Mouse (Mus musculus): ENCODE data around the gene Flywch1. TPM values are rescaled to one million over a fixed set of nuclear protein-coding genes. Genes with fewer than 3 reads are reported as not detected.

The Flywch1 gene
- polyA plus RNA-seq, 1 experiment from 2014 or later: 95.6 TPM

DNA sequence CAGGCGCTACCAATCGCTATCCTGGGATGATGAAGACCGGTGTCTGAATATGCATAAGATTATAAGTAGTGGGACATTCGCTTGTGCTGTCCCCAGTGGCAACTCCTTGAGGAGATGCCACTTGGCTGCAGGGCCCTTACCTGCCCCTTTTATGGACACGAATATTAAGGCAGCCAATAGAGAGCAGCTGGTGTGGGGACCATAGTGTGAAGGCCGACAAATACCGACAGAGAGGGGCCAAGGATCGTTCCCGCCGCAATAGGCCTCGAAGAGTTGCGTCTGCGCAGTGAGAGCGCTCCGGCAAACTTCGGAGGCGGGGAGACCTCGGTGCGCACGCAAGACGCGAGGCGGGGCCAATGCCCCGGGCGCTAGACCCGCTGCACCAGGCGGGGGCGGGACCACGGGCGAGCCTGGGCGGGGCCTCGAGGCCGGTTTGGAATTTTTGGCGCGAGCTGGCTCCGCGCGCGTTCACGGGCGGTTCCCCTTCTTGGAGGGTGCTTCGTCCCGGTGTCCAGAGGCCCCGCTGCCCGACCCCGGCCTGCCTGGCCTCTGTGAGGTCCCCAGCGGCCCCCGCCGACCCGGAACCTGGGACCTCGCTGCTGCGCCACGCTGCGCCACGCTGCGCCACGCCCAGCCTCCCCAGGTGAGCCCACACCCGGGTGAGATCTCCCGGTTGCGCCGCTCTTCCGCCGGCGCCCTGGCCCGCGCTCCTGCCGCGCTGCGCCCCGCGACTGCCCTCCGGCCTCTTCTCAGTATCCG lies 45.2 kb downstream of the Flywch1 start, which contains the start of gene Pkmyt1:
Pkmyt1 (plus strand) TSS at position 338 of the 759 bp plus-strand sequence.
- ATAC-seq (ENCODE audit: insufficient number of reproducible peaks, insufficient read depth, low FRiP score, low TSS enrichment, low read depth): peak; percentile 91

DNA sequence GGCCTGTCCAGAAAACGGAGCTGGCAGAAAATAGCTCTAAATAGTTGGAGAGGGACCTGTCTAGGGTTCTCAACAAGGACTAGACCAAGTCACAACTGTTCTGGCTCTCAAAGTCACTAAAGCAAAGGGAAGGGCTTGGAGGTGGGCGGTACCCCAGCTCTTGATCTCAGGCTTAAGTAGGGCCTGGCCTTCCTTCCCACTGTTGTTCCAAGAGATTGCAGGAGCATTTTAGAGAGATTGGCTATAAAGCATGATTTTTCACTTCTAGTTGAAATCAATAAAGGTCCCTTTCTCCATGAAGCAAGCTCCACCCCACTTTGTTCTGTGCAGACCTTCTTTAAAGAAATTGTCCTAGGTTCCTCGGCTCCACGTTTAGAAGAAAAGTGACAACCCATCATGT lies 45.9 kb downstream of the Flywch1 start:
- H3K9ac ChIP-seq: peak overlapping the region; percentile 83
- H3K4me1 ChIP-seq: peaks cover 13% of the 10 kb centered on the region; the same call in 1 of the 2 replicates
- no peak for ATAC-seq (ENCODE audit: insufficient number of reproducible peaks, insufficient read depth, low FRiP score, low TSS enrichment, low read depth)
- no peaks in the 10 kb centered on the region for H3K36me3 ChIP-seq
- WGBS: 66% methylated on average over 4 of the region's 4 CpGs
- H3K27me3 ChIP-seq: no peaks in the 10 kb centered on the region
- peak overlapping the region; percentile 73; the same call in 1 of the 2 replicates for H3K27ac ChIP-seq
- peak overlapping the region; percentile 77 for H3K4me2 ChIP-seq
- H3K4me3 ChIP-seq: peak overlapping the region; percentile 86
- H3K9me3 ChIP-seq: no peaks in the 10 kb centered on the region

More for the DNA sequence above, 45.2 kb downstream of the Flywch1 start, which contains the start of gene Pkmyt1:
- Histone ChIP-seq H3K27ac (peak within 1 kb of the TSS; percentile 73), H3K36me3 (no peaks in the 10 kb centered on the region), H3K9ac (peak within 1 kb of the TSS; percentile 83), H3K9me3 (no peaks in the 10 kb centered on the region), H3K27me3 (no peaks in the 10 kb centered on the region), H3K4me2 (peak within 1 kb of the TSS; percentile 77), H3K4me1 (peaks cover 13% of the 10 kb centered on the region; the same call in 1 of the 2 replicates), H3K4me3 (peak within 1 kb of the TSS; percentile 86)
- WGBS: 2% methylated on average over 73 of the region's 73 CpGs

DNA sequence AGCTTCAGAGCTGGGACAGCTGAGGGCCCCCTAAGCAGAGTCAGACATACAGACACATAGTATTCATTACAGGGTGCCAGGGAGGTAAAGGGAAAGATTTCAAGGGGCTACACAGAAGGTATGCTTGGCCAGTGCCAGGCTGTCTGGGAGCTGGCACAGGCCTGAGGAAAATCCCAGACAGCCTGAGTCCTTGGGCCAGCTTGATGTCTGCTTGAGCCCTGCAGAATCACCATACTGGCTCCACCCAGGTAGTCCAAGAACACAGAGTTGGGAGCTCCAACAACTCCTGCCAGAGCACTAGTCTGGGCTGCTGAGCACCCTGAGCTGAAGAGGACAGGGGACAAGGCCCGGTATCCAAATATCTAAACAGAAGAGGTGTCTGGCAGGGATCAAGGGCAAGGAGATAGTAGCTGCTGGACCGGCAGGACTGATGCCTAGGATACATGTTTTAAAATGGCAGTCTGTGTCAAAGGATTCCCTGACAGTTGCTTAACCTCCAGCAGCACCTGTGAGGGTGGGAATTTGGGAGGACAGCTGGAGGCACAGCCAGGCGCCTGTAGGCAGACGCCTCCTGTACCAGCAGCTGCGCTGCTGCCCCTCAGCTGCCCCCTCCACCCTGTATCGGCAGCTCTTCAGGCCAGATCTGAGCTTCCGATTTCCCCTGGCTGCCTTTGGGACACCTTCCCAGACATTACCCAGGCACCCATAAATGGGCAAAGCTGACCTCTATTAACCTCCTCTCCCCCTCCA lies 48.9 kb downstream of the Flywch1 start, which contains the start of gene 1520401A03Rik:
1520401A03Rik (minus strand) TSS at position 408 of the 750 bp plus-strand sequence.
- H3K4me3 ChIP-seq: no peak within 1 kb of the TSS
- no peak within 1 kb of the TSS for H3K9ac ChIP-seq
- no peak for ATAC-seq (ENCODE audit: insufficient number of reproducible peaks, insufficient read depth, low FRiP score, low TSS enrichment, low read depth)
- WGBS: 73% methylated on average over 7 of the region's 7 CpGs
- H3K4me1 ChIP-seq: peaks cover 13% of the 10 kb centered on the region; the same call in 1 of the 2 replicates
- H3K9me3 ChIP-seq: no peaks in the 10 kb centered on the region
- H3K27me3 ChIP-seq: 0 out of 2 replicates have a peak, but pooled peaks cover 3% of the 10 kb centered on the region
- H3K27ac ChIP-seq: no peak within 1 kb of the TSS
- no peaks in the 10 kb centered on the region for H3K36me3 ChIP-seq
- no peak within 1 kb of the TSS for H3K4me2 ChIP-seq

DNA sequence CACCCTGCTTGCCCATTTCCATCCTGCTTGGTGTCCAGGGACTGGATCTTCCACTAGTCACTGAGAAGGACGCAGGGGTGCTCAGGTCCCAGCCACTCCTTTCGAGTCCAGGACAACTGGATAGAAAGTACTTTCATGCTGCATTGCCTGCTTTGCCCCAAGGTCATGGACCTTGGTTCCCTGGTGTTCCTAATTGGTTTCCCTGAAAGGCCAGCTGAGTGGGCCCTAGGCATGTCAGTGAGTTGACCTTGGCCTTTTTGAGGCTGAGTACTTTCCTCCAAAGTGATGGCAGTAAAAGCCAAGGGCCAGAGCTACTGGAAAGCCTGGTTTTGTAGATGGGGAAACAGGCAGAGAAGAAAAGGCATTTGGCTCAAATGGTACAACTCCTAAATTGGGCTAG lies 49.5 kb downstream of the Flywch1 start:
- Histone ChIP-seq H3K4me1 (peaks cover 8% of the 10 kb centered on the region; the same call in 1 of the 2 replicates), H3K27ac (no peak overlapping the region), H3K9ac (no peak overlapping the region), H3K36me3 (no peaks in the 10 kb centered on the region), H3K27me3 (0 out of 2 replicates have a peak, but pooled peaks cover 3% of the 10 kb centered on the region), H3K9me3 (no peaks in the 10 kb centered on the region), H3K4me2 (no peak overlapping the region), H3K4me3 (no peak overlapping the region)
- 69% methylated on average over 2 of the region's 2 CpGs for WGBS
- no peak for ATAC-seq (ENCODE audit: insufficient number of reproducible peaks, insufficient read depth, low FRiP score, low TSS enrichment, low read depth)

DNA sequence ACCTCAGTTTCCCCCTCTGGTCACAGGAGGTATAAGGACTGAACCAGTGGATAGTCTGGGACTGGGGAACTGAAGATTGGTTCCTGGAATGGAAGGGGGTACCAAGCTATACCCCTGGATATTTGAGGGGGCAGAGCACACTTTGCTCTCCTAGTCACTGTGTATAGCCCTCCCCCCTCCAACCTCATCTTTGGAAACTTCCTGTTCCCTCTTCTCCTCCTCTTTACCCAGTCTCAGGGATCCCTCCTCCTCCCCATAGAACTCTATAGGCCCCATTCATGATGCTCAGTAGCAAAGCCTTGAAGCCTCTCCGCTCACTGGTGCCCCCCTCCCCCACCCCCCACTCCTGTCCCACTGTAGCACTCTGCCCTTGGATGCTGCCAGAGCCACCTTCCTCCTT lies 51.9 kb downstream of the Flywch1 start:
- no peak; the same call in 1 of the 2 replicates for ATAC-seq (ENCODE audit: insufficient number of reproducible peaks, insufficient read depth, low FRiP score, low TSS enrichment, low read depth)
- no peaks in the 10 kb centered on the region for H3K36me3 ChIP-seq
- H3K27me3 ChIP-seq: 0 out of 2 replicates have a peak, but pooled peaks cover 3% of the 10 kb centered on the region
- no peaks in the 10 kb centered on the region for H3K9me3 ChIP-seq
- no peak overlapping the region for H3K9ac ChIP-seq
- WGBS: 6% methylated on average over 1 of the region's 1 CpGs
- no peaks in the 10 kb centered on the region for H3K4me1 ChIP-seq
- H3K4me3 ChIP-seq: no peak overlapping the region
- no peak overlapping the region for H3K4me2 ChIP-seq
- no peak overlapping the region for H3K27ac ChIP-seq

DNA sequence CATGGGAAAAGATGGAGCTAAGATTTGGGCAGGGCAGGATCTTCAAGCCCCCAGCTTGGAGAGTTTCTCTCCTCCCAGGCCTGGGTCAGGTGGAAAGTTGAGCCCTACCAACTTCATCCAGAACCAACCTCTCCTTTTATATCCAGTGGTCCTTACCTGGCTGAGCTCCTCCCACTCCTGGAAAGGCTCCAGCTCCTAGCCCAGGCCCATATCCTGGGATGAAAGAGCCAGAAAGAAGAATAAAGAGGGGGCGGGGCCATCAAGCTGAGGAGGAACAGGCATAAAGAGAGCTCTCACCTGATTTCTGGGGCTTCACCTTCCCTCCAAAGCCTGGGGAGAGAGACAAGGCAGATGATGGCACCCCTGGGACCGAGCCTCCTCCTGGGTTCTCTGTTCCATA lies 54.4 kb downstream of the Flywch1 start:
- Histone ChIP-seq H3K27me3 (0 out of 2 replicates have a peak, but pooled peaks cover 3% of the 10 kb centered on the region), H3K4me2 (no peak overlapping the region), H3K4me3 (no peak overlapping the region), H3K4me1 (no peaks in the 10 kb centered on the region), H3K27ac (no peak overlapping the region), H3K9ac (no peak overlapping the region), H3K36me3 (no peaks in the 10 kb centered on the region), H3K9me3 (no peaks in the 10 kb centered on the region)
- no peak for ATAC-seq (ENCODE audit: insufficient number of reproducible peaks, insufficient read depth, low FRiP score, low TSS enrichment, low read depth)
- WGBS: 53% methylated on average over 2 of the region's 2 CpGs

DNA sequence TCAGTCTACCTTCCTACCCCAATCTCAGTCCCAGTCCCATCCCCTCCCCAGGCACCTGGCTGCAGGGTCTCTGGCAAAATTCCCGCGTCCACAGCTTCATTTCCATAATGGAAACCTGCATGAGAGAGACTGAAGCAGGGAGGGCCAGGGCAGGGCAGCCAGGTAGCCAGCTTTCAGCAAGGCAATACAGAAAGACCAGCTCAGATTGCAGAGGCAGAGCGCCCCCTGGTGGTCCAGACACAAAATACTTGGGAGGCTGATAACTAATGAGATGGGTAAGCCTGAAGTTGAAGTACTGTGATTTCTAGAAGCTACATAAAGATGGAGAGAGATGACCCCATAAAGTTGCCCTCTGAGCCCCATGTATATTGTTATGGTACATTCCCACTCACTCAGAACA lies 65.2 kb downstream of the Flywch1 start:
- no peak for ATAC-seq (ENCODE audit: insufficient number of reproducible peaks, insufficient read depth, low FRiP score, low TSS enrichment, low read depth)
- Histone ChIP-seq H3K9ac (no peak overlapping the region), H3K4me2 (no peak overlapping the region), H3K9me3 (no peaks in the 10 kb centered on the region), H3K27me3 (peaks cover 18% of the 10 kb centered on the region), H3K27ac (no peak overlapping the region), H3K4me1 (peaks cover 14% of the 10 kb centered on the region), H3K36me3 (no peaks in the 10 kb centered on the region), H3K4me3 (no peak overlapping the region)
- WGBS: 2% methylated on average over 3 of the region's 3 CpGs

DNA sequence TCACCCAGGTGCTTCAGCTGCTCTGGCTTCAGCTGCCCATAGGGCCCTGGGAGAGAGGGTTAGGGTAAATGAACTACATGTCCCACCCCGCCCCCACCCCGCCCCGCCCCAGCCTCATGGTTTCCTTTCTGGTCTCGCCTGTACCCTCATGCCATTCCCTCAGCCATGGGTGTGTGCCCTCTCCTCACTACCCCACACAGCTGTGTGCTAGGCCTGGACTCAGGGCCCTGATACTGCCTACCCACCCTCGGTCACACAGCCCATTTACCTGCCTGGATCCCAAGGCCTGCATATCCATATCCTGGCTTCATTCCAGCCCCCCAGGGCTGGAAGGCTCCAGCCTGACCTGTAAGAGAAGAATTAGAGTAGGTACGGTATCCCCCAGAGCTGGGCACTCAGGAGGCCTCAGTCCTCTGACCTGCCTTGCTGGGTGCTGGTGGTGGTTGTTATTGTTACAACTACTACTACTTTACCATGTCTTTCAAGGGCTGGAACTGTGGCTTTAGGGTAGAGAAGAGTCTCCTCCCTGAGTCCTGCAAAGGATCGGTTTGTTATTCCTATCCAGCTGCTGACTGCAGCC lies 65.8 kb downstream of the Flywch1 start:
- Histone ChIP-seq H3K4me3 (no peak overlapping the region), H3K4me1 (peaks cover 14% of the 10 kb centered on the region), H3K4me2 (no peak overlapping the region), H3K9me3 (no peaks in the 10 kb centered on the region), H3K27ac (no peak overlapping the region), H3K9ac (no peak overlapping the region), H3K27me3 (peaks cover 24% of the 10 kb centered on the region), H3K36me3 (no peaks in the 10 kb centered on the region)
- no peak for ATAC-seq (ENCODE audit: insufficient number of reproducible peaks, insufficient read depth, low FRiP score, low TSS enrichment, low read depth)
- WGBS: 70% methylated on average over 7 of the region's 7 CpGs

DNA sequence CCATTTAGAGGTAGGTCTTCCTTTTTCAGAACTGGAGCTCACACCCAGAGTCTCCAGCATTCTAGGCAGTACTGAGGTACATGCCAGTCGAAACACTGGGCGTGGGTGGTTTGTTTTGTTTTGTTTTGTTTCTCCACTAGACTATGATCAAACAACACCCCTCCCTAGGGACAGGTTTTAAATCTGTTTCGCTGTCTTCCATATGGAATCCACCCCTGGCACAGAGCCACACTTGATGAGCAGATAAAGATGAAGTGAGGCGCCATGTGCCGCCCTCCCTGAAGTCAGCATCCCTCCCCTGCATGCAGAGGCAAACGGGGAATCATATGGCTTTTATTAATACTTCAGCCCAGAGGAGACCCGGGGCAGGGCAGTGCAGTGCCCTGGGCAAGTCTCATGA lies 66.7 kb downstream of the Flywch1 start:
- H3K4me3 ChIP-seq: no peak overlapping the region
- no peaks in the 10 kb centered on the region for H3K9me3 ChIP-seq
- H3K9ac ChIP-seq: no peak overlapping the region
- WGBS: 21% methylated on average over 7 of the region's 7 CpGs
- no peak for ATAC-seq (ENCODE audit: insufficient number of reproducible peaks, insufficient read depth, low FRiP score, low TSS enrichment, low read depth)
- no peak overlapping the region for H3K4me2 ChIP-seq
- no peaks in the 10 kb centered on the region for H3K36me3 ChIP-seq
- H3K4me1 ChIP-seq: peaks cover 14% of the 10 kb centered on the region
- H3K27ac ChIP-seq: no peak overlapping the region
- H3K27me3 ChIP-seq: peaks cover 33% of the 10 kb centered on the region

DNA sequence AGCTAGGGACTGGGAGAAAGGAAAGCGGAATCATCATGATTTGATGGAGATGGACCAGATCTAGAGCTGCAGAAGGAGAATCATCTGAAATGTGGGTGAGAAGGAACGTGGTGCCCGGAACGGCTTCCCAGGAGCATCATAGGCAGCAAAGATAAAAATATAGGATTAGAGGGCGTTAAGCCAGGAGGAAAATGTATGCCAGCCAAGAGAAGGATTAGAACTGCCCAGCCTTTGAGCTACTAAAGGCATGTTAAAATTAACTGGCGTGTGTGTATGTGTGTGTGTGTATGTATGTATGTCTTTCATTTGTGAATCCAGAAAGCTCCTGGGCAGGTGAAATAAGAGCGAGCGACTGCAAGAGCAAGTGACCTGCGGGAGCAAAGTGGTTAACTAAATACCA lies 68.1 kb downstream of the Flywch1 start:
- no peak overlapping the region for H3K4me2 ChIP-seq
- no peak overlapping the region for H3K9ac ChIP-seq
- no peaks in the 10 kb centered on the region for H3K9me3 ChIP-seq
- no peaks in the 10 kb centered on the region for H3K36me3 ChIP-seq
- no peak overlapping the region for H3K4me3 ChIP-seq
- H3K27ac ChIP-seq: no peak overlapping the region
- peaks cover 21% of the 10 kb centered on the region for H3K4me1 ChIP-seq
- WGBS: 86% methylated on average over 9 of the region's 9 CpGs
- ATAC-seq (ENCODE audit: insufficient number of reproducible peaks, insufficient read depth, low FRiP score, low TSS enrichment, low read depth): no peak
- peaks cover 47% of the 10 kb centered on the region for H3K27me3 ChIP-seq

Data from embryonic facial prominence, embryonic 13.5 days (tissue).